Mouse (Mus musculus): ENCODE measurements around the gene Samd7.

Samd7 gene

GRCm38 (mm10) chr3:30746006-30746405, at the start of gene Samd7:
Samd7 (plus strand) TSS chr3:30746293.
- no peak for DNase-seq

DNA sequence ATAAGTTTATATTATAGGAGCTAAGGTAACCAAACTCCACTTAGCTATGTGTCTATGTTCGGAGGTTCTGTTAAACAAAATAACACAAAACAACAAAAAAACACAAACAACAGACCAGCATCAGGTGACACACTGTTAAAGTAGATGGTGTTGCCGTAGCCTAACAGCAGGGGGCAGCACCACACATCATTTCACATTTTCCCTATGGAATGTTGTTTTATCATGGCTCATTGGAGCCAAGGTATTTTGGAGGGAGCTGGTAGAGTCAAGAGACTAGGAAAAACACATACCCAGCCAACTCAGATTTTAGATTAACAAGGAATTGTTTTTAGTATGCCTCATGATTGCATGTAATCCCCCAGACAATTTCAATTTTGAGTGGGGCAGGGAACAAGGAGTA, 49.7 kb upstream of the Samd7 start:
- peak; percentile 76 for DNase-seq

DNA sequence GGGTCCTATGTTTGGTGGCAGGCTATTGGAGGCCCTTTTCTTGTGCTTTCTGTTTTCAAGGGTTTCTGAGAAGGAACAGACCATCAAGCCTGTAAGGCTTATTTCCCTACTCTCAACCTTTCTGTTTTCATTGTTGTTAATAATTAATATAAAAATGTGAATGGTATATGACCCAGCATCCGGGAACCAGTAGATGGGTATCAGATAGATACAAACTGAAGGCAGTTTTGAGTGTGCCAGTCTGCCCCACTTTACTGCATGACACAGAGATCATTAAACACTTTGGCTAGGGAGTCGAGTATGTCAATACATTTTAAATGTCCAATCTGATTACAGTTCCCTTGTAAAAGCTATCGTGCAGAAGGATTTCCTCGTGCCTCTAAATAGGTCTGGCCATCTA, 48.2 kb upstream of the Samd7 start:
- no peak for DNase-seq

GRCm38 (mm10) chr3:30699711-30700505, 46.2 kb upstream of the Samd7 start, which contains the start of gene Lrrc31:
Lrrc31 (minus strand) TSS chr3:30699843.
- peak; percentile 34 for DNase-seq

DNA sequence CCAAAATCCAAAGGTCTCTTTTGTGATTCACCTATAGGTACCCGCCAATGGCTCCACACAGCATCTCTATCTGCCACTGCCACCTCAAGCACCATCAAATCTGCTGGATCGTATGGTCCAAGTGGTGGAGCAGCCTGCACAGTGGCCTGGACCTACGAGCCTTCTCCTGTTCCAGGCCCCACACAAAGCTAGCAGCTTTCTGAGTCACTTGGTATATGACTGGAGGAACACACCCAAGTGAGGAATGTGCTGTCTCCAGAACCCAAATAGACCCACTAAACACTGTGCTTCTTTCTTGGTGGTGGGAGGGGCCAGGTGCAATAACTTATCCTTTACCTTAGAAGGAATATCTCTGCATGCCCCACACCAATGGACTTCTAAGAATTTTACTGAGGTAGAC, 40.1 kb upstream of the Samd7 start:
- no peak for DNase-seq

- no peak for DNase-seq
These were observed 39.3 kb upstream of the Samd7 start for GRCm38 (mm10) chr3:30706614-30707276.

DNA sequence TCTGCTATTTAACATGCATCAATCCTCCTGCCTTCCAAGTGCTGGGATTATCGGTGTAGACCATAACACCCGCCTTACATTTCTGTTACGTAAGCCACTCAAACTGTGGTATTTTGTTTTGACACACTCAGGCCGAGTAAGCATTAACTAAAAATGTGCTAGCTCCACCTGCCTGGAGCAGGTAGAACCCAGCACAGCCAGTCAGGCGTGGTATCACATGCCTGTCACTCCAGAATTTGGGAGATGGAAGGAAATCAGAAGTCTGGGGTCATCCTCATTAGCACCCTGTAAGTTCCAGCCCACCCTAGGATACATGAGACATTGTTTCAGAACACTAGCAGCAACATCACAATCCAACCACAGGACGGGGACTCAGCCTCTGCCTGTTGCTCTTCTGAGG, 35.9 kb upstream of the Samd7 start:
- DNase-seq: no peak

DNA sequence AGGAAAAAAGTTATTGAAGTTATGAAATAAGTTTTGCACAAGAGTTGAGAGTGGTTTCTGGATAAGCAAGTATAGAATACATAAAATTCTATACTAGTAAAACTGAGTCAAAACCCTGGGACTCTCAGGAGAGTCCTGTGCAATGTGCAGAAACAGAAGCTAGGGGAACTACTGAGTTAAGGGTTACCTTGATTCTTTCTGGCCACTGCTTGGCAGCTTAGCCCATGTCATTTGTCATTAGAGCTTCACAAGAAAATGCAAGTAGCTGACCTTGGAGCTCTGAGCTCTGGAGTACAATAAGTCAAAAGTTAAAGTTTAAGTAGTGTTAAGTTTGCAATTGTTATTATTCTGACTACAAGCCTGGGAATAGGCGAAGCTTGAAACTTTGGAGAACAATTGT, 32.8 kb upstream of the Samd7 start:
- DNase-seq: no peak

DNA sequence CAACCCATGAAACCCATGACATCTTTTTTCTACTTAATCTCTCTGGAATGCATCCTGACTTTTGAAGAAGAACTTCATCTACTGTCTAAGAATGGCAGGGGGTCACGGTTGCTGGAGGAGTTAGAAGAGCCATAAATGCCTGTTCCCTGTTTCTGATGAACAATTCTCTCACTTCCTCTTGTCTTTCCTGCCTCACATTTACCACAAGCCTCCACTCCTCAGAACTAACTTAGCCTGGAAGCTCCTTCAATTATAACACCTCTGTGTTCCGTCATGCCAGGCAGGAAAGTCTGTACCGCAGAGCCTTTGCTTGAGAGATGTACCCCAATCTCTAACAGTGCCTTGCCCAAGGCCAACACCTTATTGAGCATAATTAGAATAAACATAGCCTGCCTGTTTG, 27.4 kb upstream of the Samd7 start:
- DNase-seq: no peak

DNA sequence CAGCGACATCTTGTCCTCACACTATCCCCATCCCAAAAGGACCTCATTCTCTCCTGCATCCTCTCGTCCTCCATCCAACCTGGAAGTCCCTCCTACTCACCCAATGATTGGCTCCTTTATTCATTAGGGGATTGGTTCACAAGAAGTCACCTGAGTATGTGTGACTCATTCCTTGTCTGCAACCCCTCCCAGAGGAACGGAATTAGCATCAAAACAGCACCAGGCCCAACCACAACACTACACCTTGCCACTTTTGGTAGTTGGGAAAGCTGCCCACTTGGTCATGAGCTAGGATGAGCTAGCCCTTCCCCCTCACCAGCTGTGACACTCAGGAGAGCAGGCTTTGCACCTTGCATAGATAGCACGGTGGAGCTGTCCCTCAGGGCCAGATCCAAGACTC, 24.1 kb upstream of the Samd7 start:
- no peak for DNase-seq

DNA sequence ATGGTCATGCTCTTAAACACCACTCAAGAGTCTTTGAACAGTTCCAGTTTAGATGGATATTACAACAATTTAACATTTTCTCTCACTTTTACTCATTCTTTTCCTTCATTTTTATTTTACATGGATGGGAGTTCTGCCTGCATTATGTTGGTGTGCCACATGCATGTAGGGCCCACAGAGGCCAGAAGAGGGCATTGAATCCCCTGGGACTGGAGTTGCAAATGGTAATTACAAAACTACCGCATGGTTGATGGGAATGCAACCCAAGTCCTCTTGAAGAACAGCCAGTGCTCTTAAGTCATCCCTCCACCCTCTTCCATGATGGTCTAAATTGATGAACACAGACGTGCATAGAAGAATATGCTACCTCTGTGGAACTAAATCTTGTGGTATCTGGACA, 23.6 kb upstream of the Samd7 start:
- DNase-seq: no peak

DNA sequence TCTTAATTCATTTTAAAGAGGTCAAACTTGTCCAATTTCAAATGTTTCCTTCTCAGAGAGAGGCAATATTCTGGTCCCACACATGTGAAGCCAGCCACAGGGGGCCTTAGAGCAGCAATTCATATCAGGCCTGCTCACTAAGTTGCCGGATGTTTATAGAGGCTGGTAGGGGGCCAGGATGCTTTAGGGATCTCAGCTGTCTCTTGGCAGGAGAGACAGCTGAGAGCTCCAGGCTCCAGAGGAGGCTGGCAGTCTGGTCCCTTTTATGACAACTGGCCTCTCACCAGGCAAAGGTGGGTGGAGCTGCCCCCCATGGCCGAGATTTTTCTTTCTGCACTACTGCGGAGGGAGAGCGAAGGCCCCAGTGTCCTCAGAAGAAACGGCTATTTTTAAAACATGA, 22.9 kb upstream of the Samd7 start:
- no peak for DNase-seq

DNA sequence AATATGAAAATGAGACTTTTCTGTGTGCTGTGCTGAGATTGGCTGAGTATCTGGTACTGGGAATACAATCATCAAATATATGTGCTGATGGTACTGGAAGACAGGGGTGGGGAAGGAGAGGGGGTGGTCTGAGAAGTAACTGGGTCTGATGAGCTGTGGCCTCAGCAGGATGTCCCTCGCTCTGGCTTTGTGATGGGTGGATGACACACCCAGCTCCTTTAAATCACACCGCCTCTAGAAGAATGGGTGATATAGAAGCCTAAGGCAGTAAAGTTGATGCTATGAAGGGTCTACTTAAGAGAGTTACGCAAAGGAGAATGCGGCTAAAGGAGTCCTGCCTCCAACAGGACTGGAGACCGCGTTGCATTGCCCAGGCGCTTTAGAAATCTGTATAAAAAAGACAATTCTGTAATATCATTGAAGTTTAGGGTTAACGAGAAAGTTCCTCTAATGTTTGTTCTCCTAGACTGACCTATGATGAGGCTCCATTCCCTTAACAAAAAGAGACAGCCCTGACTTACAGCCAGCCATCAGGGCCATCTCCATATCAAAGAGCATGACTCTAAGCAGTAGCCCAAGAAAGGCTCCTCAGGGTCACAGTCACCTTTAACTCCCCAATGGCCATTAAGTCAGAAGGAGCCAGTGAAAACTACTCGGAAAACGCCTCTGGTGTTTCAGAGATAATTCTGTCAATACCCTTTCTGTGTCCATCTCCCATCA, 21.8 kb upstream of the Samd7 start:
- no peak for DNase-seq

DNA sequence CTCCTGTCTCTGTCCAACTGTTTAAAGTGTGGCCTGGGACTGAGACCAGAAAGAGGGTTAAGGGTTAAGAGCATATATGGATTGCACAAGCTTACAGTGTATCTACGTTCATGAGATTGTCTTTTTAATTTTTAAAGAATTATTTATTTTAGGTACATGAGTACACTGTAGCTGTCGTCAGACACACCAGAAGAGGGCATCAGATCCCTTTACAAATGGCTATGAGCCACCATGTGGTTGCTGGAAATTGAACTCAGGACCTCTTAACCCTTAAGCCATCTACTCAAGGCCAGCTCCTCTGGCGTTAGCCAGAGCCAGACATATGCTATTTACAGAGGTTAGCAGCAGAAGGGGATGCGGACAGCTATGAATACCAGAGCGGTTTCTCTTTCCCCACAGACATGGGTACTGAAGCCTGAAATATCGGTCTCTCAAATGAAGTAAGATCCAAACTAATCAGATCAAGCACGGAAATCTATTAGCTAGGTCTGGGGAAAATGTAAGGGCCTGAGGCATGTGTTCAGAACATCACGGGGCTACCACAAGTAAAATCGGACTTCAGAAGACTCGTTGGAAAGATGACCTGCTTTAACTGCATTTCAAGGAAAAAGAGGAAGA, 21.1 kb upstream of the Samd7 start:
- peak; percentile 1 for DNase-seq

DNA sequence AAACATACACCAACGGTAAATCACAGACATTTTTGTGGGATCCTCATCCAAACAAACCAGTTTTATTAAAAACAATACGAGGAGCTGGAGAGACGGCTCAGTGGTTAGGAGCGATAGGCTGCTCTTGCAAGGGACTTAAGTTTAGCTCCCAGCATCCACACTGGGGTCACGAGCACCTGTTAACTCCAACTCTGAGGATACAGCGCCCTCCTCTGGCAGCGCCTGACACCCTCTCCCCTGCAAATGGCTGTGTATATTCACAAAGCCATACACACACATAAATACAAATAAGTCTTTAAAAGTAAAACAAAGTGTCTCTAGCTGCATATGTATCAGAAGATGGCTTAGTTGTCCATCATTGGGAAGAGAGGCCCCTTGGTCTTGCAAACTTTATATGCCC, 20.6 kb upstream of the Samd7 start:
- DNase-seq: peak; percentile 8

GRCm38 (mm10) chr3:30727209-30727608, 18.9 kb upstream of the Samd7 start:
- no peak for DNase-seq

DNA sequence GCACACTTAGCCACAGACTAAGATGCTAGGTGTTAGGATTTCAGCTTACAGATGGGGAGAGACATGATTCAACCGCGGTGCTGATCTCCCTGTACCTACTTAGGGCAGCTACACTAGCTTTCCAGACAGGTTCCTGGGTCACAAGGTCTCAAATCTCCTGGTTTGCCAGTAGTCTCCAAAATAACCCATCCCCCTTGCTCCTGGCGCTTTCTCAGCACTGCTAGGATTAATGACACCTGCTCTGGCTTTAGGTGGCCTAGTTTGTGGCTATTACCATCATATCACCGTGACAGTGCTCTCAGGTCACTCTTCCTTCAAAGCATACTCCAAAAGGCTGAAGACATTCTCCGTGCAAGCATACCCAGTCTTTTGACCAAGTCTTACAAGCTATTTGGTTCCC, 17.0 kb upstream of the Samd7 start:
- DNase-seq: no peak

DNA sequence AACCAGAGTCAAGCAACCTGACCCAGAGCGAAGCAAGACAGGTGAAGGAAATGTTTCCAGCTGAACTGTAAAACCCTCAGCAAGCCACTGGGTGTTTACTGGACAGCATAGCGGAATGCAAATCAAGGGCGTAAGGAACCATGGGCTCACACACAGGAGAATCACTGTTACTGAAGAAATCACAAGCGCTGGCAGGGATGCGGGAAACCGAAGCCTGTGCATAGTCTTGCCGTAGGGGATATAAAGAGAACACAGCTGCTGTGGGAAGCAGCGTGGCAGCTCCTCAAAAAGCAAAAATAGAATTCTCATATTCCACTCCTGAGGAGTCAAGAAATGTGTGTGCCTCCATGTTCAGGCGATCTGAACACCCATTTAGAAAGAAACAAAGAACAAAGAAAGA, 9.3 kb upstream of the Samd7 start:
- DNase-seq: no peak

GRCm38 (mm10) chr3:30741306-30741705, 4.8 kb upstream of the Samd7 start:
- no peak for DNase-seq

DNA sequence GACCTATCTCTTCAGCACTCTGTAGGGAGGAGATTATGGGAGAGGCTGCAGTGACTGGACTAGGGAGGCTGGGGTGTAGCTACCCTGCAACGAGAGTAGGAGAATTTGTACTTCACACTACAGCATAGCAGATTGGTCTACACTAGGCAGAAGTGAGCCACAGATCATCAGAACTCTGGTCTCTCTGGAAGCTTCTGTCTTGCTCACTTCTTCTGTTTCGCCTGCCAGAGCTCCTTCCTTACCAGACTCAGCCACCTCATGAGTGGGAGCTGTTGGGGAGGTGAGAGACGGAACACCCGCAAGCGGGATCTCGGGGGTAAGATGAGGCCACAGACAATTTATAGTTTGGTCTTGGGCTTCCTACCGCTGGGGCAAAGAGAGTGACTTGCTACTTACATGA, 3.2 kb upstream of the Samd7 start:
- DNase-seq: no peak

DNA sequence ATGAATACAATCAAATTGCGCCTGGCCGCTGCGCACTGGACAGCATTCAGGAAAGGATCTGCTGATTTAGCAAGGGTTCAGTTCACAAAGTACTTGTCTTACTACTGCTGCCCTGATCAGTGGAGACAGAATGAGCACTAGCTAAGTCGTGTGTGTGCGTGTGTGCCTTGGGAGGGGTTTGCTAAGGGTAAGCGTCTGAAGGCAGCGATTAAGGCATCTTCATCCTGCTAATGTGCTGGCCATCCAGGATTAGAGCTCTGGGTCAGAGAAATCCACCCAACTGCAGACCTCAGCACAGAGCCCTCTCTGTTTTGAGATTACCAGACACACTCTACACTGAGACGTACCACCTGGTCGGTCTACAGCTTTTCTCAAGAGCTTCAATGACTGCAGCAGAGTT, 2.2 kb downstream of the Samd7 start:
- DNase-seq: no peak

GRCm38 (mm10) chr3:30754696-30755095, 8.6 kb downstream of the Samd7 start:
- DNase-seq: no peak

DNA sequence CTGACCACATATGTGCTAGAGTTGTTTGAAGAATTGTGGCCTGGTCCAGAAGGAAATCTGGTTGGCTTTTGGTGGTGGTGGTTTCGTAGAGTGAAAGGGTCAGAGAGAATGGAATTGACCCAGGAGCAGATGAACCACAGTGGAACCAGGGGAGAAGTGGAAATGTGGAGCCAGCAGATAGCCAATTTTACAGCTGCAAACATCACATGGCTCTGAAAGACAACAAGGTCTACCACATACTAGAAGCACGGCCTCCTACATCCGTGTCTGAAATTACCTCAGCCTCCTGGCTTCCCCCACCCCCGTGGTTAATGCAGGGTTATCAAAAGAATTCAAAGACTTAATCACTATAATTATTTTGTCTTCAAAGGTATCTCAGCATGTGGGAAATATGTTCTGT, 18.8 kb downstream of the Samd7 start:
- DNase-seq: no peak
